Mouse (Mus musculus) spleen, adult 2 months (tissue): ENCODE measurements at regions not wholly inside any gene's neighbourhood (a gene's known extent, or its start where the extent isn't known, plus 50 kb on each side); places are given as distances from the start of the nearest gene placed in this dataset.

Experiments
- CTCF ChIP-seq: fragments of 200-500 bp; IDR thresholded peaks from 2 replicates; pipeline ENCODE4 v1.5.1; 2011; ENCODE audit warnings: mild to moderate bottlenecking, inconsistent platforms; ENCODE audit not compliant: insufficient read depth, insufficient read length, insufficient replicate concordance; ENCODE audit errors: extremely low read depth
- POLR2A ChIP-seq: fragments of 200-500 bp; IDR thresholded peaks from 2 replicates; pipeline ENCODE4 v1.6.1; 2011; ENCODE audit warnings: low read depth, low read length, inconsistent platforms

- TF ChIP-seq CTCF (no peak), POLR2A (no peak)
Measured at GRCm38 (mm10) chr3:63542638-63543408, 59.1 kb upstream of the Gm34302 start.
